Mouse (Mus musculus): ENCODE measurements around the gene Ets1.

DNA sequence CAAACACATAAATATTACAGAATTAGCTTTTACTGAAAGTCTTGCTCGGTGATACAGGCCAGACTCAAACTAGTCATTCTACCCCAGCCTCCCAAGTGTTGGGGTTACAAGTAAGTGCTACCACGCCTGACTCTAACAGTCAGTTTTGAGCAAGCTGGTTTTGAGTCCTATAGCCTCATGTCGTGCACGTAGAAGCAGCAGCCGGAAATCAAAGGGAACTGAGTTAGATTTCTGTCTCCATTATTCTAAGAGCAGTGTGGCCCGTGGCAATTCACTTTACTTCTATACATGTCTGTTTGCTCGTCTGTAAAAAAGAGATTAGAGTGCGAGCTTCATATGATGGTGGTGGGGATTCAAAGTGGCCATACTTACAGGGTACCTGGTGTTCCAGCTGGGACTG lies 25.1 kb downstream of the Ets1 start:
- TF ChIP-seq EP300 (IDR thresholded peaks at IDR 0.05; ENCODE audit: low read length): no peak
- TF ChIP-seq CTCF (conservative IDR thresholded peaks at IDR 0.05 in 1 of 2, IDR thresholded peaks at IDR 0.05 in 1 of 2; ENCODE audit: low read depth in 2 of 2, low read length in 2 of 2): no peak
- TF ChIP-seq POLR2A (IDR thresholded peaks at IDR 0.05; ENCODE audit: low read depth, low read length): no peak
- no peak for TF ChIP-seq GABPA (IDR thresholded peaks at IDR 0.05; ENCODE audit: insufficient replicate concordance, low read depth, low read length)
- TF ChIP-seq MYC (IDR thresholded peaks at IDR 0.05; ENCODE audit: low read depth, low read length): no peak
- no peak for TF ChIP-seq E2F4 (IDR thresholded peaks at IDR 0.05; ENCODE audit: insufficient replicate concordance, low read depth, low read length)
- no peak for TF ChIP-seq ZMIZ1 (IDR thresholded peaks at IDR 0.05; ENCODE audit: low read depth, low read length)

Measured in CH12.LX (cell line).